Mouse (Mus musculus) embryonic facial prominence, embryonic 13.5 days (tissue): ENCODE measurements at regions not wholly inside any gene's neighbourhood (a gene's known extent, or its start where the extent isn't known, plus 50 kb on each side); places are given as distances from the start of the nearest gene placed in this dataset.

ENCODE experiments used
- ATAC-seq: fragments of 200-750 bp; cut with Nextera tagmentation; 2 replicates; pipeline ENCODE4 v1.8.0; 2017; ENCODE audit warnings: low read depth; ENCODE audit not compliant: insufficient number of reproducible peaks, insufficient read depth, low FRiP score, low TSS enrichment
- H3K27ac ChIP-seq: fragments of 300-500 bp; sonication (generic); 2 replicates; pipeline ENCODE4 v1.5.1; 2015; ENCODE audit warnings: moderate library complexity, mild to moderate bottlenecking, inconsistent platforms
- H3K27me3 ChIP-seq: fragments of 300-500 bp; sonication (generic); 2 replicates; pipeline ENCODE4 v1.6.1; 2015; ENCODE audit warnings: mild to moderate bottlenecking, inconsistent platforms
- H3K36me3 ChIP-seq: fragments of 300-500 bp; sonication (generic); 2 replicates; pipeline ENCODE4 v1.6.1; 2015; ENCODE audit warnings: mild to moderate bottlenecking, inconsistent platforms
- H3K4me1 ChIP-seq: fragments of 300-500 bp; sonication (generic); 2 replicates; pipeline ENCODE4 v1.6.1; 2015; ENCODE audit warnings: inconsistent platforms
- H3K4me2 ChIP-seq: fragments of 300-500 bp; sonication (generic); 2 replicates; pipeline ENCODE4 v1.6.1; 2015; ENCODE audit warnings: moderate library complexity, mild to moderate bottlenecking, inconsistent platforms
- H3K4me3 ChIP-seq: fragments of 300-500 bp; sonication (generic); 2 replicates; pipeline ENCODE4 v1.5.1; 2015; ENCODE audit warnings: mild to moderate bottlenecking, inconsistent platforms
- H3K9ac ChIP-seq: fragments of 300-500 bp; sonication (generic); 2 replicates; pipeline ENCODE4 v1.6.1; 2015; ENCODE audit warnings: mild to moderate bottlenecking, inconsistent platforms
- H3K9me3 ChIP-seq: fragments of 300-500 bp; sonication (generic); 2 replicates; pipeline ENCODE4 v1.6.1; 2016; ENCODE audit warnings: inconsistent platforms
- WGBS: fragments of 180-500 bp; shearing (Covaris S2); methylation state at CpG from one replicate; pipeline ENCODE4 v1.1.7; 2015; ENCODE audit warnings: mixed read lengths; 5-methylcytosine and 5-hydroxymethylcytosine counted together

DNA sequence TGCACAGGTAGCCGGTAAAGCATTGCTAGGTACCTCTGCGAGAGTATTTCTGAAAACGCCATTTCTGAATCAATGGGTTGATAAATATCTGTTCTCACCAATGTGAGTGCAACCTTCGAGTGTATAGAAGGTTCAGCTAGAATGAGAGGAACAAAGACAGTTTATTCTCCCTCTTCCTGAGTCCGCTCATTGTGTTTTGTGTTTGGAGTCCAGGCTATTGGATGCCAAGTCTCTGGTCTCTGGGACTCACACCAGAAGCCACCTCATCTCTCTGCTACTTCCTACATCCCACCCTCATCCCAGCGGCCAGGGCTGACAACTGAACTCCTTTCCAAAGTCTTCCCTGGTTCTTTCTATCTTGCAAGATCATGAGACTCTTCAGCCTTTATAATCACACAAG, 62.7 kb downstream of the Lrrc30 start:
- H3K36me3 ChIP-seq = no peaks in the 10 kb centered on the region
- WGBS = 84% methylated on average over 6 of the region's 6 CpGs
- no peak overlapping the region for H3K27ac ChIP-seq
- H3K4me1 ChIP-seq = no peaks in the 10 kb centered on the region
- no peak overlapping the region for H3K9ac ChIP-seq
- no peaks in the 10 kb centered on the region for H3K9me3 ChIP-seq
- no peak overlapping the region for H3K4me3 ChIP-seq
- H3K27me3 ChIP-seq = no peaks in the 10 kb centered on the region
- no peak overlapping the region for H3K4me2 ChIP-seq
- no peak for ATAC-seq

DNA sequence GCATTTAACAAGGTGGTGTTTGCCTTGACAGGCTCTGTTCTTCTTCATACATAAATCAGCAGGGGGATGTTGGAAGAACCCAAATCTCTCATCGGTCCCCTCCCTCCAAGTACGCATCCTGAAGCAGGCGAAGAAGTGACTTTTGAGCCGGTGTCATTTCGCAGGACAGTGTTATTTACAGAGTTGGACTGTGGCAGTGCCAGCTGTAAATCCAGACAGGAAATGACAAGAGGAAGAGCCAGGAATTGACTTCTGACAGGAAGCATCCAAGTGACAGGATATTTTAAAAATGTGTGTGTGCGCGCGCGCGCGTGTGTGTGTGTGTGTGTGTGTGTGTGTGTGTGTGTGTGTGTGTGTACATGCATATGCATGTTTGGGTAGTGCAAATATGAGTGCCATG, 66.3 kb downstream of the Lrrc30 start:
- no peak for ATAC-seq
- 89% methylated on average over 11 of the region's 11 CpGs for WGBS
- no peaks in the 10 kb centered on the region for H3K9me3 ChIP-seq
- H3K4me2 ChIP-seq = no peak overlapping the region
- H3K36me3 ChIP-seq = no peaks in the 10 kb centered on the region
- no peaks in the 10 kb centered on the region for H3K4me1 ChIP-seq
- H3K9ac ChIP-seq = no peak overlapping the region
- no peak overlapping the region for H3K4me3 ChIP-seq
- H3K27ac ChIP-seq = peak overlapping the region; percentile 49; the same call in 1 of the 2 replicates
- no peaks in the 10 kb centered on the region for H3K27me3 ChIP-seq

DNA sequence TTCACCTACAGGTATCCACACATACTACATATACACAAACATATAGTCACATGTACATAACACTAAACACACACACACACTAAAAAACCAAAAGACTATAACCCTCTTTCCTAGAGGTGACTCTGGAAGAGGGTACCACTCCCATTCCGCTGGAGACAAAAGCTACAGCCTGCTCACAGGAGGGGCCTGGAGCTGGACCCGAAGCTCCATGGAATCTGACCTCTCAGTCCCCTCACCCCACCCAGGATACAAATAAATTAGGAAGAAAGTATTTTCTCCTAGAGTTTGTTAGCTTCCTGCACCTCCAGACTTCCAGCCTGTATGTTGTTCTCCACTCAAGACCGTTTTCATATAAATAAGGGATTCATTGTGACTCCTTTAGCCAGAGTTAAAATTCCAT, 66.8 kb downstream of the Lrrc30 start:
- 51% methylated on average over 3 of the region's 3 CpGs for whole genome bisulfite sequencing
- Histone ChIP-seq H3K9ac (no peak overlapping the region), H3K27ac (0 out of 2 replicates have a peak overlapping the region, but pooled peaks have one; percentile 49), H3K4me3 (no peak overlapping the region), H3K4me2 (no peak overlapping the region), H3K4me1 (no peaks in the 10 kb centered on the region), H3K36me3 (no peaks in the 10 kb centered on the region), H3K27me3 (no peaks in the 10 kb centered on the region), H3K9me3 (no peaks in the 10 kb centered on the region)
- ATAC-seq = no peak

DNA sequence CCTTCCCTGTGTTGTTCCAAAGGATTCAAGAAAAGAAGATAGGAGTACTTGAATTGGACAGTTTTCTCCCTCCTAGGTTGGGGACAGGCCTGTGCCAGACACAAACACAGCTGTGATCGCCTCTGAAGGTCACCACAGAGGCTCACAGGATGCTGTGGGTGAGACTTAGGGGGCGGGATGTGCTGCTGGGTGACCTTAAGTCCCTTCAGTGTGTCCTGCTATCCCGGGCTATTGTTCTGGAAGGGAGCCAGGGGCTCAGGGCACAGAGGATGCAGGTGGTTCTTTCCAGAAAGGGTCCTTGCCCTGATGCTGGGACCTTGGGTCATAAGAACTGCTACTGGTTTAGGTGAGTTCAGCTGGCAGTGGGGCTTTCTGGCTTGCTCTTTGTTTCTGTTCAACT, 67.7 kb downstream of the Lrrc30 start:
- Histone ChIP-seq H3K9ac (no peak overlapping the region), H3K36me3 (no peaks in the 10 kb centered on the region), H3K4me2 (no peak overlapping the region), H3K9me3 (no peaks in the 10 kb centered on the region), H3K4me1 (no peaks in the 10 kb centered on the region), H3K27me3 (no peaks in the 10 kb centered on the region), H3K27ac (no peak overlapping the region; the same call in 1 of the 2 replicates), H3K4me3 (no peak overlapping the region)
- WGBS = 52% methylated on average over 3 of the region's 3 CpGs
- no peak for ATAC-seq

DNA sequence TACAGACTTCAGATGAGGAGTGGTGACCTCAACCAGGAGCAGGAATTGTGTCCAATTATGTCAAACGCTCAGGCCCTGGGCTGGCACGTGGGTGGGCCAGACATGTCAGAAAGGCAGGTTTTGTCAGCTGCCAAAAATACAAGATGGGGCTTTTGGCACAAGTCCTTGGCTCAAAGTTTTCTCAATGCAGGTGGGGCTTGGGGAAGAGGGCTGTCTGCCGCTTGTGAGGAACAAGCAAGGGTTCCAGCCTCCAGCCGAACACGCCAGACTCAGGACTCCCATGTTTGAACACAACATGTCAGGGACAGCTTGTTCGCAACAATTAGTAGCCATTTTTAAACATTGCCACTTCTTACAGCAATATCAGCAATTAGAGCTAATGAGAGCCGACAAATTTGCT, 69.5 kb downstream of the Lrrc30 start:
- ATAC-seq = no peak
- Histone ChIP-seq H3K36me3 (no peaks in the 10 kb centered on the region), H3K4me3 (no peak overlapping the region), H3K27me3 (no peaks in the 10 kb centered on the region), H3K4me2 (no peak overlapping the region), H3K4me1 (no peaks in the 10 kb centered on the region), H3K9me3 (no peaks in the 10 kb centered on the region), H3K9ac (no peak overlapping the region), H3K27ac (no peak overlapping the region)
- WGBS = 67% methylated on average over 7 of the region's 7 CpGs

DNA sequence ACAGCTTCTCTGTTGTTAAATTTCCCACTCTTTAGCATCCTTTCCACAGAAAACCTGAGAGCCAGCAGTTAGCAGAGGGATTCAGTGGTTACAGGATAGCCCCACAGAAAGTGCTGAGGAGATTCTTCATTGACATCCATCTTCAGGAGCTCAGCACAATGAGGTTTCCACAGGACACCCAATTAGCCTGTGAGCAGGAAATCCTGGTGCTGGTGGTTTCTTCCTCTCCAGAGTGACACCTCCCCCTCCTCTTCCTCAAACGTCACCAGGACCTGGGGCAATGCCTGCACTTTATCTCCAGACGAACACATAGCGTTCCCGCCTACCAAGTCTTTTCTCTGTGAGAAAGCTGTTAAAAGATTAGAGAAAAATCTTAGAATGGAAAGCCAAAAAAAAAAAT, 70.7 kb downstream of the Lrrc30 start:
- Histone ChIP-seq H3K9me3 (no peaks in the 10 kb centered on the region), H3K4me3 (no peak overlapping the region), H3K4me1 (no peaks in the 10 kb centered on the region; the same call in 1 of the 2 replicates), H3K9ac (no peak overlapping the region), H3K36me3 (no peaks in the 10 kb centered on the region), H3K27ac (no peak overlapping the region), H3K27me3 (no peaks in the 10 kb centered on the region), H3K4me2 (no peak overlapping the region)
- ATAC-seq = no peak
- WGBS = 64% methylated on average over 4 of the region's 4 CpGs

DNA sequence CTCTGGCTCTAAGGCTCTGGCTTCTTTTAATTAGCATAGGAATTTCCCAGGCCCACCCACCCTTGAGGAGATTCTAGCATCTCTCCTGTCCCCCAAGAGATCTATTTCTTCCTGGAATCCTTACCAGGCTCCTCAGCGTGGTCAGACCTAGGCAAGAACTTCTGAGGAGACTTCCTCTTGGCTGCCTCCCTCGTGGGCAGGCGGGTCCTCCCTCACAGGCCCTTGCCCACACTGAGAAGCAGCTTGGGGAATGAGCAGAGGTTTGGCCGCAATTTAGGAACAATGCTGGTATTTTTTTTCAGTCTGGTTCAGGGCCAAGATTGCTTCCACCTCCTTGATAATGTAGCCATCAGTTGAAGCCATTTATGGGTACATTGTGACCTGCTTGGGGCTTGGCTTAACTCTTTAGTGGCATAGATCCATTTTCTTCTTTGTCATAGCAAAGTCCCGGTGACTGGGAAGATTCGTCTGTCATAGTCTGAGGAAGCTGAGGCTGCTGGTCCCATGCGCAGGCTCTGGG, 75.1 kb downstream of the Lrrc30 start:
- H3K4me3 ChIP-seq = no peak overlapping the region
- H3K9me3 ChIP-seq = no peaks in the 10 kb centered on the region
- no peaks in the 10 kb centered on the region for H3K36me3 ChIP-seq
- H3K27me3 ChIP-seq = no peaks in the 10 kb centered on the region
- no peak overlapping the region for H3K9ac ChIP-seq
- WGBS = 61% methylated on average over 7 of the region's 7 CpGs
- no peak for ATAC-seq
- no peak overlapping the region for H3K27ac ChIP-seq
- H3K4me1 ChIP-seq = no peaks in the 10 kb centered on the region; the same call in 1 of the 2 replicates
- no peak overlapping the region for H3K4me2 ChIP-seq

DNA sequence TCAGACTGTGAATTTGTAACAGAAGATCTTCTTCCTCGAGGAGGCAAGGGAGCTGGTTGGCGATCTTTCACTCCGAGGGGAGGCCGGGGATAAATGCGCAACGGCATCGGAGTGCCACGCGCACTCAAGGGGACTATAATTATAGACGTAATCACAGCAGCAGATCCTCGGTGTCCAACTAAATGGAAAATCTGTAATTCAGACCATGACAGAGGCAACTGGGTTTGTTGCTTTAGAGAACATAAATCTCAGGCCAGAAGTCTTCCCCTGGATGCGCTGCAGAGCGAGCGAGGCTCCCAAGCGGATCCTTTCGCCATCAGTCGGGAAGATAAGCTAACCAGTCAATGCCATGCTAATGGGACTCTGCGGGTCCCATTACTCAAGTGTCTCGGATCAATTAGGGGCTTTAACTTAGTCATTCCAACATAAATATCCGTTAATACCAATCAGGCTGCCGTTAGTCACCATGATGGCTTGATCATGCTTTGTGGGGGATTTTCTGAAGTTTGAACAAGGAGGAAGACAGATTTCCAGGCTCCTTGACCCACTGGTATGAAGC, 79.9 kb downstream of the Lrrc30 start:
- H3K4me1 ChIP-seq = peaks cover 5% of the 10 kb centered on the region
- no peaks in the 10 kb centered on the region for H3K9me3 ChIP-seq
- no peak overlapping the region for H3K4me3 ChIP-seq
- ATAC-seq = no peak
- H3K27ac ChIP-seq = no peak overlapping the region
- 90% methylated on average over 21 of the region's 21 CpGs for WGBS
- no peaks in the 10 kb centered on the region for H3K36me3 ChIP-seq
- H3K4me2 ChIP-seq = no peak overlapping the region
- H3K27me3 ChIP-seq = no peaks in the 10 kb centered on the region
- H3K9ac ChIP-seq = no peak overlapping the region

DNA sequence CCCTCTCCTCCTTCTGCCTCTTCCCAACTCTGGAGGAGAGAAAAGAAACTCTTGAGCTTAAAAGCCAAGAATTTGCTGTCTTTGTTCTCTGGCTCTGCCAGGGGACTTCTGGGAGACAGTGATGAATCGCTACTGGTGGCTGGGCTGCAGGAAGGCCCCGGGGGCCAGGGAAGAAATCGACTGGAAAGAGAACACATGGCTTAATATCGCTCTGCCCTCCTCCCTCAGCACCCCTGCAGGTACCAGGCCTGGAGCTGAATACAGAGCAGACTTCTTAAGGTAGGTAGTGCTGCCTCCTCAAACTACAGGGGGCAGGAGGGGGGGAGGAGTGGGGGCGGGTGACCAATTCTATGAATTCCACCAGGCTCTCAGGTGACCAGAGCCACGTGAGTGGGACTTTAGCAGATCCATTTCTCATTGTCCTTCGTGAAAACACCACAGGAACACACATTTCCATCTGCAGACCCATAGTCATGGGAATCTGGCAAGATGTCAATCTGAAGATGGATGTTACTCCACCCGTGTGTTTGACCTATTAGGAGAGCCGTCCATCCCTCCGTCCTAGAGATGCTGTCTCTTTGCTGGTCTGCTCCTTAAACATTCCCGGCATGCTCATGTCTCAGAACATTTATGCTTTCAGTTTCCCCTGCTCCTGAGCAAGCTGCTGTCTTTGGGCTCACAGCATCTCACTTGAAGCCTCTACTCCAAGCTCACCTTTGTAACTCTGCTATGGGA, 83.4 kb downstream of the Lrrc30 start:
- Histone ChIP-seq H3K4me2 (no peak overlapping the region), H3K36me3 (no peaks in the 10 kb centered on the region), H3K27me3 (no peaks in the 10 kb centered on the region), H3K4me1 (peaks cover 5% of the 10 kb centered on the region; the same call in 1 of the 2 replicates), H3K9ac (no peak overlapping the region), H3K9me3 (no peaks in the 10 kb centered on the region), H3K27ac (no peak overlapping the region), H3K4me3 (no peak overlapping the region)
- WGBS = 48% methylated on average over 11 of the region's 11 CpGs
- no peak for ATAC-seq

DNA sequence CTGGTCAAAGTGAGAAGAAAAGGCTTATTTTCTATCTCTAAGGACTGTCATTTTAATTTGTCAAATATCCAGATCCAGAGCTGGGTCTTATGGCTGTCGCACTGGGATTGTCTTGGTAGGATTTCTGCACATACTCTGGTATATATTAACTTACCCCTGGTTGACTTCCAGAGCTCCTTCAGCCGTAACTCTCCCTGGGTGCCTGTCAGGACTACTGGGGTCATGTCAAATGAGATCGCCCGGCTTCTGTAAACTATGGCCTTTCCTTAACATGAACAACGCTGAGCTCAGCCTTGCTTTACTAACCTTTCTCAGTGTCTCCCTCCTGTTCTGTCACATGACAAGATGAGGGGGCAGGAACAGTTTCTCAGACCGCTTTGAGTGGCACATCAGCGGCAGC, 88.1 kb downstream of the Lrrc30 start:
- Histone ChIP-seq H3K4me2 (no peak overlapping the region), H3K9me3 (no peaks in the 10 kb centered on the region), H3K36me3 (no peaks in the 10 kb centered on the region), H3K4me1 (peaks cover 5% of the 10 kb centered on the region; the same call in 1 of the 2 replicates), H3K27ac (no peak overlapping the region), H3K9ac (no peak overlapping the region), H3K27me3 (no peaks in the 10 kb centered on the region), H3K4me3 (no peak overlapping the region)
- WGBS = 88% methylated on average over 7 of the region's 7 CpGs
- no peak for ATAC-seq

DNA sequence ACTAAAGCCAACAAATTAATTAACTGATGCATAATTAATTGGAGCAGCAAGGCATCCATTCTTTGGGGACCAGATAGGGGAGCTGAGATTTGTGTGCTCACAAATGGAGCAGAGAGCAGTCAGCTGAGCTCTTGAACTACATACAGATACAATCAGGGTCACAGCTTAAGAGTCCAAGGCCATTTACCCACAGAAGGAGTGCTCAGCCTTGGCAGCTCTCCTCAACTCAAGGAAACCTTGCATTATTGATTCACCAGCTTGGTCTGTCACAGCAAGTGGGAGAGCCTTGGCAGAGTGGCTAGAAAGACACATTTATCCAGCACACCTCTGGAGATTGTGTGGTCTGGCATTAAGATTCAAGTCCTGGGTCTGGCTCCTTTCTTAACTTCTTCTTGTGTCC, 100.2 kb downstream of the Lrrc30 start:
- Histone ChIP-seq H3K27me3 (no peaks in the 10 kb centered on the region), H3K9ac (no peak overlapping the region)

DNA sequence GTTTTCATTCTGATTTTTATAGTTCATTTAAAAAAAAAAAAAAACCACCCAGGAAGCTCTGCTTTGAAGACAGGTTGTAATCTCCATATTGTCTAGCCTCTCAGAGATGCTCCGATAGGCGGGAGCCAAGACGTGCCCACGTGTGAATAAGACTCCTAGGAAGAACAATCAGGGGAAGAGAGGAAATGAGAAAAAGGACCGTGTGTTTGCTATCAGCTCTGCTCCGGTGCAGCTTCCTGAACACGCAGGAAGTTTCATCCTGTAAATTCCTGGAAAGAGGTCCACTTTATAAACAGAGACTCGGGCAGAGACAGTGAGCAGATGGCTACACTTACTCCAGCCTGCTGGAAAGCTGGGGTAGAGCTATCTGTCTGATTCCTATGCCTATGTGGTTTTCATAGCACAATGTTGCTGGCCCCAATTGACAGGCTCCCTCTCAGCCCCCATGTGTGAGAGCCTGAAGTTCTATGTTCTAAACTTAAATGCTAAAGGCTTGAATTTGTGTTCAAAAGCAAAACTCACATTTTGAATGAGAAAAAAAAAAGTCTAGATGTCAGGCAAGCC, 111.6 kb downstream of the Lrrc30 start:
- Histone ChIP-seq H3K27ac (no peak overlapping the region), H3K9me3 (0 out of 2 replicates have a peak, but pooled peaks cover 3% of the 10 kb centered on the region), H3K27me3 (no peaks in the 10 kb centered on the region), H3K9ac (no peak overlapping the region), H3K4me1 (no peaks in the 10 kb centered on the region), H3K4me2 (no peak overlapping the region), H3K4me3 (no peak overlapping the region), H3K36me3 (no peaks in the 10 kb centered on the region)
- ATAC-seq = no peak
- 66% methylated on average over 8 of the region's 8 CpGs for WGBS

More for the DNA sequence above, 100.2 kb downstream of the Lrrc30 start:
- H3K36me3 ChIP-seq = no peaks in the 10 kb centered on the region
- no peak overlapping the region for H3K4me2 ChIP-seq
- no peak for ATAC-seq
- no peak overlapping the region for H3K27ac ChIP-seq
- H3K9me3 ChIP-seq = no peaks in the 10 kb centered on the region
- no peak overlapping the region for H3K4me3 ChIP-seq
- no peaks in the 10 kb centered on the region for H3K4me1 ChIP-seq
